12 mouse cellular contexts compared by ENCODE assay signal in the genomic region with DNA sequence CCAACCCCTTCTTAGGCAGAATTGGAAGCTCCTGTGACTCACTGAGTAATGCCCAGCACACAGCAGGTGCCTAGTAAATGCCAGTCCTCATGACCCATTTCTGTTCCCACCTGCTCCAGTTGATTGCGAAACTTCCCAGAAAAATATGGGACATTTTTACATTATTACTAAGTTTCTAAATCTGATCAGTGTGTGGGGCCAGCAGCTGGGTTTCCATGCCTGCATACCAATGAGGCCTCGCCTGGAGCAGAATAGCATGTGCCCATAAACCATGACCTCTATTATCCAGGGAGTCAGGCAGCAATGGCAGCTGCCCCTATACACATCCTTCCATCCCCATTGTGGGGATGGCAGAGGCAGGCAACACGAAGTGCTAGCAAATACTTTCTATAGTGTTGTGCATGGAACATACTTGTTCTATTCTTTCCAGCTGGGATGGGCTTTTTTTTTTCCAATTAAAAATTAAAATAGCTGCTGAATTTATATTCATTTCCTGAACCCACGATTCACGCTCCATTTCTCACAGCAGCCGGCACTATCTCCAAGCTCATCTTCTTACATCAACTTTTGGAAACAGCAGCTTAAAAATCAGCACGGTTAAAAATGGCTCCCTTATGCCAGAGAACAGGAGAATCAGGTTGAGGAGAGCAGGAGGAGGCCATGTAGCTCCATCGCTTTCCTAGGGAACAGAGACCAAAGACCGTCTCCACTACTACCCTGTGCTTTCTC.
DNase-seq lines count a peak whose midpoint lies in the region; ATAC-seq lines count a peak whose summit lies in the region.
"Had no signal": no experiment of that assay in that cellular context is flagged by ENCODE, and none has a peak within 500 bp of the region (broad histone marks: within the 10 kb centered on the region; RNA-seq: fewer than 3 reads in every experiment).

No protein-coding gene starts in this region.

- ATAC-seq in hindbrain, embryonic 11.5 days (ENCODE audit: low FRiP score), result peak; percentile 83
- no peak for ATAC-seq in hindbrain, embryonic 16.5 days
- ATAC-seq in hindbrain, embryonic 12.5 days (ENCODE audit: low FRiP score), result peak; percentile 73
- peak; percentile 56; the same call in 1 of the 2 replicates for ATAC-seq in midbrain, embryonic 12.5 days (ENCODE audit: low FRiP score, low read depth)
- ATAC-seq in forebrain, embryonic 15.5 days (replicated peaks), result no peak

- no peaks in the 10 kb centered on the region for H3K36me3 ChIP-seq in hindbrain, embryonic 11.5 days (ENCODE audit: control insufficient read depth, insufficient read depth, low read length)
- no peaks in the 10 kb centered on the region for H3K36me3 ChIP-seq in hindbrain, embryonic 16.5 days (ENCODE audit: control insufficient read depth, insufficient read depth, low read length)
- H3K36me3 ChIP-seq in hindbrain, embryonic 12.5 days, result no peaks in the 10 kb centered on the region
- no peaks in the 10 kb centered on the region for H3K36me3 ChIP-seq in midbrain, embryonic 12.5 days
- no peaks in the 10 kb centered on the region for H3K36me3 ChIP-seq in forebrain, embryonic 15.5 days
- H3K36me3 ChIP-seq: heart, embryonic 15.5 days had no signal

- WGBS in hindbrain, embryonic 11.5 days, result 65% methylated on average over 9 of the region's 9 CpGs
- 45% methylated on average over 9 of the region's 9 CpGs for WGBS in hindbrain, embryonic 16.5 days
- WGBS in hindbrain, embryonic 12.5 days, result 63% methylated on average over 9 of the region's 9 CpGs
- WGBS in midbrain, embryonic 12.5 days, result 71% methylated on average over 9 of the region's 9 CpGs
- WGBS in forebrain, embryonic 15.5 days, result 72% methylated on average over 9 of the region's 9 CpGs

- no peak overlapping the region for H3K27ac ChIP-seq in hindbrain, embryonic 11.5 days (ENCODE audit: low read depth, low read length)
- H3K27ac ChIP-seq in hindbrain, embryonic 16.5 days (ENCODE audit: low read depth, low read length), result no peak overlapping the region
- 0 out of 2 replicates have a peak overlapping the region, but pooled peaks have one; percentile 40 for H3K27ac ChIP-seq in hindbrain, embryonic 12.5 days
- no peak overlapping the region; the same call in 1 of the 2 replicates for H3K27ac ChIP-seq in midbrain, embryonic 12.5 days (replicated peaks)
- H3K27ac ChIP-seq in forebrain, embryonic 15.5 days (replicated peaks), result no peak overlapping the region
- H3K27ac ChIP-seq: heart, embryonic 15.5 days had no signal

- no peaks in the 10 kb centered on the region for H3K4me1 ChIP-seq in hindbrain, embryonic 11.5 days (replicated peaks; ENCODE audit: control insufficient read depth, insufficient read depth, low read length)
- peaks cover 6% of the 10 kb centered on the region for H3K4me1 ChIP-seq in hindbrain, embryonic 16.5 days (ENCODE audit: control insufficient read depth, insufficient read depth, low read depth, low read length)
- H3K4me1 ChIP-seq in hindbrain, embryonic 12.5 days, result peaks cover 19% of the 10 kb centered on the region
- H3K4me1 ChIP-seq in midbrain, embryonic 12.5 days, result peaks cover 19% of the 10 kb centered on the region
- peaks cover 11% of the 10 kb centered on the region for H3K4me1 ChIP-seq in forebrain, embryonic 15.5 days
- H3K4me1 ChIP-seq: heart, embryonic 15.5 days had no signal

- H3K27me3 ChIP-seq in hindbrain, embryonic 11.5 days (ENCODE audit: control insufficient read depth, insufficient read depth, low read length), result no peaks in the 10 kb centered on the region
- no peaks in the 10 kb centered on the region; the same call in 1 of the 2 replicates for H3K27me3 ChIP-seq in hindbrain, embryonic 16.5 days (replicated peaks; ENCODE audit: control insufficient read depth, insufficient read depth, low read length)
- H3K27me3 ChIP-seq in hindbrain, embryonic 12.5 days, result no peaks in the 10 kb centered on the region
- H3K27me3 ChIP-seq in midbrain, embryonic 12.5 days, result no peaks in the 10 kb centered on the region
- H3K27me3 ChIP-seq in forebrain, embryonic 15.5 days, result no peaks in the 10 kb centered on the region
- H3K27me3 ChIP-seq: heart, embryonic 15.5 days had no signal

- no peak overlapping the region for H3K9ac ChIP-seq in hindbrain, embryonic 11.5 days (ENCODE audit: low read depth, low read length)
- H3K9ac ChIP-seq in hindbrain, embryonic 16.5 days (ENCODE audit: low read depth, low read length), result no peak overlapping the region
- no peak overlapping the region for H3K9ac ChIP-seq in hindbrain, embryonic 12.5 days
- H3K9ac ChIP-seq in midbrain, embryonic 12.5 days (replicated peaks), result no peak overlapping the region
- no peak overlapping the region for H3K9ac ChIP-seq in forebrain, embryonic 15.5 days (replicated peaks)
- H3K9ac ChIP-seq: heart, embryonic 15.5 days had no signal

- H3K4me3 ChIP-seq in hindbrain, embryonic 11.5 days (ENCODE audit: low read depth, low read length), result no peak overlapping the region
- H3K4me3 ChIP-seq in hindbrain, embryonic 16.5 days (ENCODE audit: low read length), result no peak overlapping the region
- no peak overlapping the region for H3K4me3 ChIP-seq in hindbrain, embryonic 12.5 days
- no peak overlapping the region for H3K4me3 ChIP-seq in midbrain, embryonic 12.5 days
- no peak overlapping the region for H3K4me3 ChIP-seq in forebrain, embryonic 15.5 days
- H3K4me3 ChIP-seq: erythroblast, embryonic 14.5 days; heart, embryonic 15.5 days had no signal

- no peaks in the 10 kb centered on the region for H3K9me3 ChIP-seq in hindbrain, embryonic 11.5 days (ENCODE audit: control insufficient read depth, low read length)
- no peaks in the 10 kb centered on the region for H3K9me3 ChIP-seq in hindbrain, embryonic 16.5 days (ENCODE audit: control insufficient read depth, low read length)
- no peaks in the 10 kb centered on the region for H3K9me3 ChIP-seq in hindbrain, embryonic 12.5 days (replicated peaks)
- H3K9me3 ChIP-seq in midbrain, embryonic 12.5 days, result no peaks in the 10 kb centered on the region
- H3K9me3 ChIP-seq in forebrain, embryonic 15.5 days, result no peaks in the 10 kb centered on the region
- H3K9me3 ChIP-seq: heart, embryonic 15.5 days had no signal

- no peak overlapping the region for H3K4me2 ChIP-seq in hindbrain, embryonic 11.5 days (replicated peaks; ENCODE audit: low read depth, low read length)
- H3K4me2 ChIP-seq in hindbrain, embryonic 16.5 days (ENCODE audit: low read length), result no peak overlapping the region
- H3K4me2 ChIP-seq in hindbrain, embryonic 12.5 days (replicated peaks), result no peak overlapping the region
- no peak overlapping the region for H3K4me2 ChIP-seq in midbrain, embryonic 12.5 days (replicated peaks)
- H3K4me2 ChIP-seq in forebrain, embryonic 15.5 days (replicated peaks), result no peak overlapping the region
- H3K4me2 ChIP-seq: heart, embryonic 15.5 days had no signal

- peak; percentile 31 for DNase-seq in hindbrain, embryonic 11.5 days (ENCODE audit: low spot score)
- peak; percentile 10 for DNase-seq in cerebellum, adult 11-12 months
- DNase-seq in testis, postnatal 14 days (ENCODE audit: low spot score), result no peak
- DNase-seq in adrenal gland, adult (ENCODE audit: inconsistent age in 2 of 2, low spot score in 1 of 2), result no peak
- DNase-seq: adrenal gland, postnatal 25 days; lung, postnatal 4 days had no signal

Comparison
In these comparisons a context has a peak if more than half of its experiments do, and no peak if none do; other contexts are left out.
1. ATAC-seq: peak in hindbrain, embryonic 11.5 days (single experiment), hindbrain, embryonic 12.5 days (single experiment) and midbrain, embryonic 12.5 days (single experiment); none in hindbrain, embryonic 16.5 days (single experiment) and forebrain, embryonic 15.5 days (single experiment).
2. DNase-seq: peak in hindbrain, embryonic 11.5 days (single experiment) and cerebellum, adult 11-12 months (single experiment); none in testis, postnatal 14 days (single experiment) and adrenal gland, adult (0 of 2).